Mouse (Mus musculus) stomach, postnatal 0 days (tissue): Measurements from ENCODE around the gene Lrmda.

Experiments
- CTCF ChIP-seq: IDR thresholded peaks from 2 replicates; pipeline ENCODE4 v1.5.1; 2016; ENCODE audit warnings: antibody characterized with exemption, low read depth, mild to moderate bottlenecking, moderate library complexity
- EP300 ChIP-seq: optimal IDR thresholded peaks from 2 replicates; pipeline ENCODE3; 2016; ENCODE audit warnings: antibody characterized with exemption

GRCm38 (mm10) chr14:23096405-23096804 is 1076.9 kb downstream of the Lrmda start:
- TF ChIP-seq EP300 (no peak), CTCF (no peak)
